Mouse (Mus musculus) G1E (cell line): ENCODE data around the gene Fahd1.

Experiments
- CTCF ChIP-seq: IDR thresholded peaks from 2 replicates; pipeline ENCODE4 v1.5.1; 2012; ENCODE audit warnings: low read depth, low read length, inconsistent platforms, mixed read lengths
- GATA1 ChIP-seq: IDR thresholded peaks from 2 replicates; pipeline ENCODE4 v1.6.1; 2012; ENCODE audit warnings: borderline replicate concordance, low read length, inconsistent platforms, mixed read lengths
- GATA2 ChIP-seq: IDR thresholded peaks from 2 replicates; pipeline ENCODE4 v1.6.1; 2012; ENCODE audit warnings: low read depth, low read length, inconsistent platforms, borderline replicate concordance
- POLR2AphosphoS5 ChIP-seq: IDR thresholded peaks from 2 replicates; pipeline ENCODE4 v1.6.1; 2012; ENCODE audit warnings: low read depth, low read length, inconsistent platforms; ENCODE audit not compliant: insufficient replicate concordance
- TAL1 ChIP-seq: conservative IDR thresholded peaks from 2 replicates; pipeline ENCODE4 v1.6.1; 2012; ENCODE audit warnings: low read depth, low read length, inconsistent platforms, mixed read lengths

DNA sequence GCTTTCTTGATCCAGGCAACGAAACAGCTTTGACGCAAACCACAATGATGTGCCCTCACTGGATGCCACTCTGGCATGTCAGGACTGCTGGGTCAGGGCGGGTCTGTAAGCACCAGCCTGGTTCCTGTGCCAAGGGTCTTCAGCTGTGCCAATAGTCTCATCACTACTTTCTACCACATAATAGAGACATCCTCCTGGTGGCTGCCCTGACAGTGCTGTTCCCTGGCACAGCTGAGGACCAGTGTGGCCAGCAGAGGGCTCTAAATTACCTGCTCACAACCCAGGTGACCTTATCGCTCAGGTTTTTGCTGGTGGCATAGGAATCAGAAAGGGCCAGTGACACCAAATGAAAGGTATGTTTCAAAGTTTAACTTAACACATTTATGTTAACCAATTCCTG lies 9.0 kb downstream of the Fahd1 start:
- TF ChIP-seq CTCF (no peak), GATA1 (no peak), POLR2AphosphoS5 (no peak), TAL1 (no peak), GATA2 (no peak)
